Mouse (Mus musculus): ENCODE data around the gene Ednra.

GRCm38 (mm10) chr8:77650646-77651190 is 73.5 kb downstream of the Ednra start:
- TF ChIP-seq CTCF (IDR thresholded peaks at IDR 0.05; ENCODE audit: control insufficient read depth, insufficient read depth, insufficient replicate concordance, low read depth, low read length) (no peak), POLR2A (IDR thresholded peaks at IDR 0.05; ENCODE audit: control insufficient read depth, low read depth, low read length) (no peak)

Data from testis, adult 2 months (tissue).